Mouse (Mus musculus) mammary gland, adult 2 months (tissue): ENCODE results near the gene Mcm7. TPM values are rescaled to one million over a fixed set of nuclear protein-coding genes. Genes with fewer than 3 reads are reported as not detected.

Experiments
- polyA plus RNA-seq: library from polyadenylated mRNA; depleted of rRNA; stranded (reverse); fragments of >200 nt; gene quantifications from 2 replicates; pipeline ENCODE4 v1.2.3, GENCODE M21; 2012; ENCODE audit warnings: low replicate concordance; rRNA removed

The Mcm7 gene
- 23.8 and 27.4 TPM in 2 replicates for polyA plus RNA-seq

DNA sequence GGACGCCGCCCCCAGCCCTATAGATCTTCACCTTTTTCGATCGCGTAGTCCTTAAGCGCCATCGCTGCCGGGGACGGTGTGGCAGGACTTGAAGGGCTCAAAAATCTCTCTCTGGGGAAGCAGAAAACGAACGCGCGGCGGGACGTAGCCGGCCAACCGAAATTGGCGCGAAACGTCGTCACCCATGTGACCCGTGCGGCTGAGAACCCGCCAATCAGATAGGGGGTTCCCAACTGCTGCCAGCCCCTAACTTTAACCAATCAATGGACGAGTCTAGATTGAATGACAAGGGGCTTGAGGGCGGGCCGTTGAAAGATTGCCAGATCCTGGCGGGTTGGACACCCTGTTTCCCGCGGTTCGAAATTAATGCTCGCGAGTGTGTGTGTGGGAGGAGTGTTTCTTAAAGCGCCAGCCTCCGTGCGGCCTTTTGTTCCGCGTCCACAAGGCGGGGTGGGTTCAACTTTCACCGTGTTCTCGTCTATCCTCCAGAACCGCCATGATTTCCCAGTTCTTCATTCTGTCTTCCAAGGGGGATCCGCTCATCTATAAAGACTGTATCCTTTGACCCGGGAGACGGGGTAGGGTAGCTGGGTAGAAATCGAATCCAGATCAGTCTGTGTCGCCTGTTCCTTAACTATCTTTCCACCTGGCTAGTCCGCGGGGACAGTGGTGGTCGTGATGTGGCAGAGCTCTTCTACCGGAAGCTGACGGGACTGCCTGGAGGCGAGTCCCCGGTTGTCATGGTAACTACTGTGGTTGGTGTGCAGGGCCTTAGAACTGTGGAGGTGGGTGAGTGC lies at the start of gene Mcm7, which contains the start of gene Ap4m1:
Mcm7 (minus strand) TSS at position 728 of the 797 bp plus-strand sequence.
Ap4m1 (plus strand) TSS at position 308 of the 797 bp plus-strand sequence.

DNA sequence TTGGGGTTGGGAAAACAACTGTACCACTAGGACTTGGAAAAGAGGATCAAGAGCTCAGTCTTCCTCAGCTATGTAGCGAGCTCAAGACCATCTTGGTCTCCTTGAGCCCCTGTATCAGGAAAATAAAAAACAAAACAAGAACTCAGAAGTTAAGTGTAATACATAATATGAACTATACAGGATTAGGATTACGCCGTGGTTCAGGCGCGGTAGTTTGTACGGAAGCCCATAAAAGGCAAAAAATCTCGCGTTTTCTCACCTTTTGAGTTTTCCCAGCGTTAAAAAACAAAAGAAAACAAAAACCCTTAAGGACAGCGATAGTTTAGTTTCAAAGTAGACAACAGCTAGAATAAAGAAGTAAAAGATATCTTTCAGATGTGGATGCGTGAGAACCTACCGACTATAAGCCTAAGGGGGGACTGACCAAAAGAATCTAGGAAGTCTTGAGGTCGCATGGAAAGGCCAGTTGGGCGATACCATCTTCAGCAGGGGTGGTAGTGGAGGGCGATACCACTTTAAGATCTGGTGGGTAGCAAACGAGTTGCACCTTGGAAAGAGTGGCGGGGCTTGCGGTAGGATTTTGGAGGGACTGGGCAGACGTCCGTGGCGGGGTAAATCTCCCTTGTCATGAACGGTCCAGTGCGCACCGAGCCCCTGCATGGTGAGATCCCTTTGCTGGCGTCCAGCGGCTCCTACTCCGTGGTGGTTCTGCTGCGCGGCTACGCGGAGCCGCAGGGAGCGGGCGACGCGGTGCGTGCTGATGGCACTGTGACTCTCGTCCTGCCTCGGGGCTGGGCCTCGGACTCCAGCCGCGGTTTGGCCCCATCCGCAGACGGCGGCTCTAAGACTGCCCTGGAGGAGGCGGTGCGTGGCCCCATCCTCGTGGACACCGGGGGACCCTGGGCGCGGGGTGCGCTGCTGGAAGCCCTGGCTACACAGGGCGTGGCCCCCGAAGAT lies 21.8 kb upstream of the Mcm7 start, which contains the start of gene Mblac1:
Mblac1 (plus strand) TSS at position 544 of the 957 bp plus-strand sequence.

DNA sequence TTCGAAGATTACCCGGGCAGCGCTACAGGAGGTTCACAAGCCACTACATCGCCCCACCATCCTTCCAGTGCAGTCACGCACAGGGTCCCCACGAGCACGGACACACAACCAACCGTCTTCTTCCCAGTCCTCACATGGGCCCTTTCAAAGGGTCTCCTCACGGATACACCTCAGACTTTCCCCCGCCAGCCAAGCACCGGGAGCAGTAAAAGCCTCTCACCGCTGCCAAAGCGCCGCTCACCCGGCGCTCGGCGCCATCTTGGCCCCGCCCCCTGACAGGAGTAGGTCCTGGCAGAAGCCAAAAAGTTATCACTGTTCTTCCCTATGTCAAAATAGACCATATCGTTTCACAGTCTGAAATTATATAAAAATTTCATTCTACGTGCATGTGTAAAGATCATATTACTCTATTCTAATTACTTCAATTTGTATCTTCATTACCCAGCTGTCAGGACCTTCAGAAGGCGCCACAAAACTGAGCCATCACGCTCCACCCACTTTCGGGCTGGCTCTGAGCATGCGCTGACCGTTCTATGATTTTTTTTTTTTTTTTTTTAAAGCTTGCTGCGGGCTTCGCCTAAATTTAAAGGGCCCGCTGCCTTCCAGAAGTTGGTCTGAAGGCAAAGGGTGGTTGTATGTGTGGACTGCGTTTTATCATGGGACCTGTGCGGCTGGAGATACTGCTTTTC lies 14.9 kb upstream of the Mcm7 start, which contains the start of the genes Taf6 and Cnpy4:
Taf6 (minus strand) TSS at position 502 of the 689 bp plus-strand sequence.
Cnpy4 (plus strand) TSS at position 536 of the 689 bp plus-strand sequence.

DNA sequence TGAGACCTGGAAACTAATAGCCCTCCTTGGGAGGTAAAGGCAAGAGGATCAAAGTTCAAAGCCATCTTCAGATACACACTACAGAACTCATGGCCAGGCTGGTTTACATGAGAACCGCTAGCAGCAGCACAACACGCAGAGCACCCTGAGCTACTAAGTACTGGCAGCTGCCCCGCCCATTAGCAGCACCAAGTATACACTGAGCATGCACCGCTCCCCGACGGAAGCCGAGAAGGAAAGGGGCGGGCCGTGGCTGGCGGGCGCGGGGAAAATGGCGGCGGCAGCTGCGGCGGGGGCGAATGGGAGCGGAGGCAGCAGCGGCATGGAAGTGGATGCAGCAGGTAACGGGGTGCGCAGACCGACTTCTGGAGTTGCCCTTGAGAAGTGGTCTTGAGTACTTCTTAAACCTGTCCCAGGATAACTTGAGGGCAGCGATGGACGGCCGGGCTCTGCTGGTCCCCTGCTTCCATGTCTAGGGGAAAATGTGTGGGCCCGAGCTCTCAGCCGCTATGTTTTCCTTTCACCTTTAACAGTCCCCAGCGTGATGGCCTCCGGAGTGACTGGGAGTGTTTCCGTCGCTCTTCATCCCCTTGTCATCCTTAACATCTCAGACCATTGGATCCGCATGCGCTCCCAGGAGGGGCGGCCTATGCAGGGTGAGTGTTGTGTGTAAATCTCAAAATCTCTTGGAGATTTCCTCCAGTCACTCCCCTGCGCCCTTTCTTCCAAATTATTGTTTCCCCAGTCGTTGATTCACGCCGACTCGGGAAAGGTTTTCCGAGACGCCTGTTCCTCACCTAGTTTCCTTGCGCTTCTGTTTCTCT lies 11.2 kb downstream of the Mcm7 start, which contains the start of gene Cops6:
Cops6 (plus strand) TSS at position 230 of the 824 bp plus-strand sequence.

DNA sequence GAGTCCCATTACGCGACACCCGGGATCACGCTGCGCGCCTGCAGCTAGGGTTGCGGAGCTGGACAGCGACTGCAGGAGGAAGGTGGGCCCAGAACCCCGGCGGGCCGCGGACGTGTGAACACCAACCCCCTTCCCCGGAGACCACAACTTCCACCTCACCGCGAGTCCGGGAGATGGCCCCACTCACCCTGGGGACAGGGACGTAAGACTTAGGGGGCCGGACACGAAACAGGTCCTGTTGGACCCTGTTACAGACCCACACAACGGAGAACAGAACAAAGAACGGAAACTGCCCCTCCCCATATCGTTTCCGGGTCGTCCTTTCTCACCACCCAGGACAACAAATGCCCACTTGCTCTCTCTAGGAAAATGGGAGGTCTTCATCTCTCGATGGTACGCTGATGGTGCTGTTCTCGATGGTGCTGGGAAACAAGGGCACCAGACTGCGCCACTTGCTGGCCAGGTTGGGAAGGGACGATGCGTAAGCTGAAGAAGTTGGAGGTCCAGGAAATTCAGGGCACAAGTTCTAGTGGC lies 16.7 kb downstream of the Mcm7 start, which contains the start of gene Zfp113:
Zfp113 (minus strand) TSS at position 302 of the 534 bp plus-strand sequence.

DNA sequence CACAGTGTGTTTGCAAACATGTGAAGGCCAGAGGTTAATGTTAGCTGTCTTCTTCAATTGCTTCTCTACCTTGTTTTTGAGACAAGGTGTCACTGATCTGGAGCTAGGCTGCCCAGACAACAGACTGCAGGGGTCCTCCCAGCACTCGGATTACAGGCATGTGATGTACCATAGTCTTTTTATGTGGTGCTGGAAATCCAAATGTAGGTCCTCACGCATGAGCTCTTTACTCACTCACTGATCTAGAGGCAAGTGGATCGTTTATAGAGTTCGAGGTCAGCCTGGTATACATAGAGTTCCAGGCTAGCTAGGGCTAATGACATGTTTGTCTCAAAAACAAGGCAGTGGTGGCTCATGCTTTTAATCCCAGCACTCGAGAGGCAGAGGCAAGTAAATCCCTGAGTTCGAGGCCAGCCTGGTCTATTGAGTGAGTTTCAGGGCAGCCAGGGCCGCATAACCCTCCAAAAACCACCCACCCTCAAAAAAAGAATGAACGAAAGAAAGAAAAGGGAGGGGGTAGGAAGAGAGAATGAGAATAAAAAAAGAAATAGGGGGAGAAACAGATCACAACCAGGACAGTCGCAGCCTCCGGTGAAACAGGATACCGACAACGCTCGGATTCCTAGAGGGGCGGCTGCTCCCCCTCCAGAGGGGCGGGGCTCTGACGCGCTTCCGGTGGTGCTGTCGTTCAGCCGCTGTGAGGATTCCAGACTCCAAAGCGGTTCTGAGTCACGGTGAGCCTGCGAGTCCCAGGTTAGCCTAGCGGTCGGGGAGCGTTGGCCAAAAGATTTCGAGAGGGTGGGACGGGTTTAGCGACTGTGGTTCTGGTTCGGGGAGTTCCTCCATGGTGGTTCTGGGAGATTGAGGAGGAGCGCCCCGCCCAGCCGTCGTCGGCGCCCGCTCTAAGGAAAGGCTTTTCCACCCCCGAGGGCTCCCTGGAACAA lies 55.7 kb downstream of the Mcm7 start, which contains the start of gene Zscan21:
Zscan21 (plus strand) TSS at position 649 of the 944 bp plus-strand sequence.

Other genes with a start within 250 kb of the Mcm7 start
- 0.19 and 1.3 TPM in 2 replicates for gene Gjc3, start 209.3 kb downstream of the Mcm7 start, polyA plus RNA-seq
- gene Azgp1, start 190.9 kb downstream of the Mcm7 start, polyA plus RNA-seq: 0.32 and 2.1 TPM in 2 replicates
- gene Smok3a, start 151.2 kb downstream of the Mcm7 start, polyA plus RNA-seq: not detected in 2 replicates
- not detected in 2 replicates for gene Smok3b, start 151.0 kb downstream of the Mcm7 start, polyA plus RNA-seq
- not detected in 2 replicates for gene Smok3c, start 119.2 kb downstream of the Mcm7 start, polyA plus RNA-seq
- gene Zkscan1, start 87.3 kb downstream of the Mcm7 start, polyA plus RNA-seq: 2.6 and 6.0 TPM in 2 replicates
- 4.6 and 8.1 TPM in 2 replicates for gene Zscan21, start 55.5 kb downstream of the Mcm7 start, polyA plus RNA-seq
- 2.3 and 3.0 TPM in 2 replicates for gene Zfp113, start 16.7 kb downstream of the Mcm7 start, polyA plus RNA-seq
- gene Cops6, start 11.4 kb downstream of the Mcm7 start, polyA plus RNA-seq: 58.2 and 130 TPM in 2 replicates
- 42.4 and 60.0 TPM in 2 replicates for gene Ap4m1, start 420 bp downstream of the Mcm7 start, polyA plus RNA-seq
- 56.7 and 72.9 TPM in 2 replicates for gene Taf6, start 15.0 kb upstream of the Mcm7 start, polyA plus RNA-seq
- gene Cnpy4, start 15.1 kb upstream of the Mcm7 start, polyA plus RNA-seq: 2.6 and 4.9 TPM in 2 replicates
- gene Mblac1, start 21.9 kb upstream of the Mcm7 start, polyA plus RNA-seq: 5.2 and 11.9 TPM in 2 replicates
- gene Nxpe5, start 53.5 kb upstream of the Mcm7 start, polyA plus RNA-seq: 2.6 and 4.4 TPM in 2 replicates
- 177 and 194 TPM in 2 replicates for gene Lamtor4, start 83.1 kb upstream of the Mcm7 start, polyA plus RNA-seq
- gene BC037034, start 91.6 kb upstream of the Mcm7 start, polyA plus RNA-seq: 55.8 and 97.3 TPM in 2 replicates
- 0.41 and 1.4 TPM in 2 replicates for gene Gal3st4, start 100.4 kb upstream of the Mcm7 start, polyA plus RNA-seq
- gene Gm43720, start 107.5 kb upstream of the Mcm7 start, polyA plus RNA-seq: 0.04 TPM in 1 of 2 replicates, not detected in the other
- 4.2 and 7.0 TPM in 2 replicates for gene Gpc2, start 107.6 kb upstream of the Mcm7 start, polyA plus RNA-seq
- 0.38 and 0.56 TPM in 2 replicates for gene Stag3, start 107.8 kb upstream of the Mcm7 start, polyA plus RNA-seq
- 1.3 and 1.4 TPM in 2 replicates for gene Pvrig, start 169.5 kb upstream of the Mcm7 start, polyA plus RNA-seq